In genomic region chr16:11175100-11175488, GRCm38 (mm10) we compare ENCODE assay signal across 8 mouse cellular contexts. TPM values are rescaled to one million over a fixed set of nuclear protein-coding genes. Genes with fewer than 3 reads are reported as not detected.
DNase-seq lines count a peak whose midpoint lies in the region; ATAC-seq and TF ChIP-seq lines count a peak whose summit lies in the region.

No protein-coding gene starts in this region.

- H3K27ac ChIP-seq in testis, adult 2 months (ENCODE audit: control insufficient read depth, insufficient read depth, low read depth, low read length), result peak overlapping the region; percentile 92
- H3K27ac ChIP-seq in liver, embryonic 11.5 days (ENCODE audit: low read depth, low read length), result peak overlapping the region; percentile 94

- H3K4me3 ChIP-seq in testis, adult 2 months (ENCODE audit: control insufficient read depth, low read depth, low read length), result peak overlapping the region; percentile 96
- peak overlapping the region; percentile 97 for H3K4me3 ChIP-seq in liver, embryonic 11.5 days (ENCODE audit: low read depth, low read length)

- peak overlapping the region; percentile 92 for H3K9ac ChIP-seq in liver, embryonic 11.5 days (ENCODE audit: low read depth, low read length)

- H3K27me3 ChIP-seq in testis, adult 2 months (ENCODE audit: control insufficient read depth, insufficient read depth, low read length), result no peaks in the 10 kb centered on the region
- no peaks in the 10 kb centered on the region for H3K27me3 ChIP-seq in liver, embryonic 11.5 days (replicated peaks; ENCODE audit: control insufficient read depth, insufficient read depth, low read length)

- no peak for TF ChIP-seq POLR2A in testis, adult 2 months (IDR thresholded peaks at IDR 0.05; ENCODE audit: control insufficient read depth, low read depth, low read length)

- peak overlapping the region; percentile 71 for H3K4me2 ChIP-seq in liver, embryonic 11.5 days

- no peak for ATAC-seq in CD4-positive, CD25-positive, alpha-beta regulatory T cell, adult 4 months
- ATAC-seq in liver, embryonic 11.5 days (replicated peaks; ENCODE audit: low FRiP score), result no peak

- 9% methylated on average over 9 of the region's 9 CpGs for WGBS in liver, embryonic 11.5 days

- intact Hi-C loops in left cerebral cortex, postnatal 14 days (cut with DNase I), result loop anchor here (10.0 kb wide), 1 partner anchor 300 kb away; no protein-coding TSS in a partner anchor

- DNase-seq in CD4-positive, CD25-positive, alpha-beta regulatory T cell, adult 2 months (ENCODE audit: low read depth, low spot score), result peak; percentile 33
- no peak for DNase-seq in testis, postnatal 10 days (ENCODE audit: low spot score)
- no peak for DNase-seq in liver, embryonic 11.5 days (ENCODE audit: low spot score)
- no peak for DNase-seq in right cerebral cortex, postnatal 25 days
- no peak for DNase-seq in left cerebral cortex, postnatal 14 days (ENCODE audit: low spot score in 2 of 2)
- DNase-seq in urinary bladder, adult 2 months (ENCODE audit: low spot score), result no peak

- H3K4me1 ChIP-seq in testis, adult 2 months (ENCODE audit: control insufficient read depth, insufficient read depth, low read length), result peaks cover 6% of the 10 kb centered on the region
- peaks cover 18% of the 10 kb centered on the region for H3K4me1 ChIP-seq in liver, embryonic 11.5 days (replicated peaks; ENCODE audit: control insufficient read depth, insufficient read depth, low read length)

- peaks cover 2% of the 10 kb centered on the region for H3K36me3 ChIP-seq in testis, adult 2 months (ENCODE audit: control insufficient read depth, insufficient read depth, low read length)
- H3K36me3 ChIP-seq in liver, embryonic 11.5 days (ENCODE audit: control insufficient read depth, insufficient read depth, low read length), result no peaks in the 10 kb centered on the region

- no peaks in the 10 kb centered on the region for H3K9me3 ChIP-seq in liver, embryonic 11.5 days (ENCODE audit: control insufficient read depth, low read length)

- no peak for TF ChIP-seq CTCF in testis, adult 2 months (IDR thresholded peaks at IDR 0.05; ENCODE audit: control insufficient read depth, insufficient read depth, insufficient replicate concordance, low read depth, low read length)

RNA-seq across cellular contexts. Expression of gene Zc3h7a, which starts 1.1 kb away (rescaled TPM):
- polyA plus RNA-seq in CD4-positive, CD25-positive, alpha-beta regulatory T cell, adult 4 months (2017; shearing (Covaris generic)), result 100 to 1,000 TPM; 255 to 363 TPM
- 42.5 and 51.5 TPM in 2 replicates for polyA plus RNA-seq in testis, adult 2 months (2012; rRNA removed)
- polyA plus RNA-seq in liver, embryonic 11.5 days (2014; fragmentation: Nextera tagmentation; extraction: Ambion mirVana), result 87.9 and 92.2 TPM in 2 replicates
- total RNA-seq in left cerebral cortex, postnatal 14 days (2021), result 10 to 100 TPM; 54.2 to 68.5 TPM
- 141 and 178 TPM in 2 replicates for polyA plus RNA-seq in urinary bladder, adult 2 months (2012; rRNA removed)

RNA-seq across cellular contexts. Expression of gene Rsl1d1, which starts 28.0 kb away (rescaled TPM):
- 100 to 1,000 TPM; 167 to 177 TPM for polyA plus RNA-seq in CD4-positive, CD25-positive, alpha-beta regulatory T cell, adult 4 months (2017; shearing (Covaris generic))
- 7.1 and 8.3 TPM in 2 replicates for polyA plus RNA-seq in testis, adult 2 months (2012; rRNA removed)
- 313 and 345 TPM in 2 replicates for polyA plus RNA-seq in liver, embryonic 11.5 days (2014; fragmentation: Nextera tagmentation; extraction: Ambion mirVana)
- total RNA-seq in left cerebral cortex, postnatal 14 days (2021), result 10 to 100 TPM; 49.1 to 53.8 TPM
- 50.0 and 50.9 TPM in 2 replicates for polyA plus RNA-seq in urinary bladder, adult 2 months (2012; rRNA removed)

RNA-seq across cellular contexts. Expression of gene Txndc11, which starts 40.6 kb away (rescaled TPM):
- 10 to 100 TPM in 1 of 2 experiments, 1 to 10 TPM in 1; 7.3 to 10.5 TPM for polyA plus RNA-seq in CD4-positive, CD25-positive, alpha-beta regulatory T cell, adult 4 months (2017; shearing (Covaris generic))
- 9.0 and 11.6 TPM in 2 replicates for polyA plus RNA-seq in testis, adult 2 months (2012; rRNA removed)
- 36.5 and 38.0 TPM in 2 replicates for polyA plus RNA-seq in liver, embryonic 11.5 days (2014; fragmentation: Nextera tagmentation; extraction: Ambion mirVana)
- 10 to 100 TPM; 35.0 to 37.1 TPM for total RNA-seq in left cerebral cortex, postnatal 14 days (2021)
- polyA plus RNA-seq in urinary bladder, adult 2 months (2012; rRNA removed), result 17.5 and 18.6 TPM in 2 replicates
